In genomic region chr9:122025855-122026590, GRCm38 (mm10) we compare ENCODE assay signal across 12 mouse cellular contexts. TPM values are rescaled to one million over a fixed set of nuclear protein-coding genes. Genes with fewer than 3 reads are reported as not detected.
DNase-seq lines count a peak whose midpoint lies in the region; ATAC-seq lines count a peak whose summit lies in the region.
"Had no signal": no experiment of that assay in that cellular context is flagged by ENCODE, and none has a peak within 500 bp of the region (broad histone marks: within the 10 kb centered on the region; RNA-seq: fewer than 3 reads in every experiment).

No protein-coding gene starts in this region.

- peaks cover 56% of the 10 kb centered on the region for H3K4me1 ChIP-seq in heart, embryonic 10.5 days
- peaks cover 10% of the 10 kb centered on the region for H3K4me1 ChIP-seq in liver, embryonic 11.5 days (replicated peaks; ENCODE audit: control insufficient read depth, insufficient read depth, low read length)
- H3K4me1 ChIP-seq in brown adipose tissue, adult 24 weeks (ENCODE audit: control insufficient read depth, insufficient read depth, insufficient read length, low read length) = peaks cover 68% of the 10 kb centered on the region
- H3K4me1 ChIP-seq in embryonic facial prominence, embryonic 13.5 days = peaks cover 19% of the 10 kb centered on the region
- H3K4me1 ChIP-seq in forebrain, embryonic 16.5 days (replicated peaks; ENCODE audit: control insufficient read depth, insufficient read depth, low read length) = peaks cover 3% of the 10 kb centered on the region; the same call in 1 of the 2 replicates
- H3K4me1 ChIP-seq: liver, embryonic 15.5 days had no signal

- no peak overlapping the region for H3K4me3 ChIP-seq in heart, embryonic 10.5 days
- no peak overlapping the region for H3K4me3 ChIP-seq in liver, embryonic 11.5 days (ENCODE audit: low read depth, low read length)
- no peak overlapping the region for H3K4me3 ChIP-seq in brown adipose tissue, adult 24 weeks (ENCODE audit: insufficient read depth, low read depth, low read length)
- no peak overlapping the region for H3K4me3 ChIP-seq in embryonic facial prominence, embryonic 13.5 days
- no peak overlapping the region for H3K4me3 ChIP-seq in forebrain, embryonic 16.5 days (replicated peaks; ENCODE audit: low read length)
- H3K4me3 ChIP-seq: liver, embryonic 15.5 days; midbrain, embryonic 12.5 days had no signal

- H3K27me3 ChIP-seq in heart, embryonic 10.5 days (ENCODE audit: insufficient read depth, poor library complexity, severe bottlenecking) = no peaks in the 10 kb centered on the region
- no peaks in the 10 kb centered on the region for H3K27me3 ChIP-seq in liver, embryonic 11.5 days (replicated peaks; ENCODE audit: control insufficient read depth, insufficient read depth, low read length)
- H3K27me3 ChIP-seq in embryonic facial prominence, embryonic 13.5 days = no peaks in the 10 kb centered on the region
- no peaks in the 10 kb centered on the region for H3K27me3 ChIP-seq in forebrain, embryonic 16.5 days (replicated peaks; ENCODE audit: control insufficient read depth, insufficient read depth, low read length)
- H3K27me3 ChIP-seq: liver, embryonic 15.5 days had no signal

- no peak overlapping the region for H3K4me2 ChIP-seq in liver, embryonic 11.5 days
- H3K4me2 ChIP-seq in embryonic facial prominence, embryonic 13.5 days = no peak overlapping the region
- H3K4me2 ChIP-seq in forebrain, embryonic 16.5 days (ENCODE audit: low read length) = no peak overlapping the region
- H3K4me2 ChIP-seq: liver, embryonic 15.5 days; midbrain, embryonic 12.5 days had no signal

- H3K9me3 ChIP-seq in heart, embryonic 10.5 days = no peaks in the 10 kb centered on the region
- H3K9me3 ChIP-seq in liver, embryonic 11.5 days (ENCODE audit: control insufficient read depth, low read length) = no peaks in the 10 kb centered on the region
- H3K9me3 ChIP-seq in embryonic facial prominence, embryonic 13.5 days = no peaks in the 10 kb centered on the region
- H3K9me3 ChIP-seq in forebrain, embryonic 16.5 days (ENCODE audit: control insufficient read depth, low read length) = no peaks in the 10 kb centered on the region
- H3K9me3 ChIP-seq: liver, embryonic 15.5 days; midbrain, embryonic 12.5 days had no signal

- 66% methylated on average over 7 of the region's 7 CpGs for WGBS in heart, embryonic 10.5 days
- WGBS in liver, embryonic 11.5 days = 65% methylated on average over 7 of the region's 7 CpGs
- 45% methylated on average over 7 of the region's 7 CpGs for WGBS in embryonic facial prominence, embryonic 13.5 days
- 59% methylated on average over 7 of the region's 7 CpGs for WGBS in forebrain, embryonic 16.5 days

- ATAC-seq in liver, embryonic 11.5 days (replicated peaks; ENCODE audit: low FRiP score) = no peak
- ATAC-seq in embryonic facial prominence, embryonic 13.5 days (ENCODE audit: insufficient number of reproducible peaks, insufficient read depth, low FRiP score, low TSS enrichment, low read depth) = no peak
- no peak for ATAC-seq in CD4-positive, CD25-positive, alpha-beta regulatory T cell, adult 4 months
- ATAC-seq in forebrain, embryonic 16.5 days = no peak

- H3K9ac ChIP-seq in liver, embryonic 11.5 days (ENCODE audit: low read depth, low read length) = no peak overlapping the region
- no peak overlapping the region for H3K9ac ChIP-seq in embryonic facial prominence, embryonic 13.5 days
- no peak overlapping the region for H3K9ac ChIP-seq in forebrain, embryonic 16.5 days (replicated peaks; ENCODE audit: low read depth, low read length)
- H3K9ac ChIP-seq: liver, embryonic 15.5 days; midbrain, embryonic 12.5 days had no signal

- H3K36me3 ChIP-seq in heart, embryonic 10.5 days = no peaks in the 10 kb centered on the region
- H3K36me3 ChIP-seq in liver, embryonic 11.5 days (ENCODE audit: control insufficient read depth, insufficient read depth, low read length) = no peaks in the 10 kb centered on the region
- no peaks in the 10 kb centered on the region for H3K36me3 ChIP-seq in embryonic facial prominence, embryonic 13.5 days
- no peaks in the 10 kb centered on the region for H3K36me3 ChIP-seq in forebrain, embryonic 16.5 days (ENCODE audit: control insufficient read depth, insufficient read depth)
- H3K36me3 ChIP-seq: liver, embryonic 15.5 days; midbrain, embryonic 12.5 days had no signal

- H3K27ac ChIP-seq in heart, embryonic 10.5 days = peak overlapping the region; percentile 69
- H3K27ac ChIP-seq in liver, embryonic 11.5 days (ENCODE audit: low read depth, low read length) = peak overlapping the region; percentile 11; the same call in 1 of the 2 replicates
- H3K27ac ChIP-seq in brown adipose tissue, adult 24 weeks (replicated peaks; ENCODE audit: low read depth, low read length) = peak overlapping the region; percentile 100
- 0 out of 2 replicates have a peak overlapping the region, but pooled peaks have one; percentile 18 for H3K27ac ChIP-seq in embryonic facial prominence, embryonic 13.5 days
- H3K27ac ChIP-seq in forebrain, embryonic 16.5 days (ENCODE audit: low read length) = no peak overlapping the region

- DNase-seq in heart, embryonic 10.5 days (ENCODE audit: low spot score) = no peak
- DNase-seq in heart, adult 18-20 months = no peak
- DNase-seq in liver, embryonic 11.5 days (ENCODE audit: low spot score) = no peak
- DNase-seq in liver = no peak
- DNase-seq: right cerebral cortex, postnatal 25 days had no signal

RNA-seq across cellular contexts. Expression of gene Pomgnt2, which starts 29.1 kb away (rescaled TPM):
- 12.9 and 16.2 TPM in 2 replicates for polyA plus RNA-seq in heart, embryonic 10.5 days (2016; fragmentation: Nextera tagmentation; extraction: Ambion mirVana)
- total RNA-seq in heart, adult 18-20 months (2021) = 10 to 100 TPM; 14.7 to 16.6 TPM
- polyA plus RNA-seq in liver, embryonic 11.5 days (2014; fragmentation: Nextera tagmentation; extraction: Ambion mirVana) = 5.1 and 6.1 TPM in 2 replicates
- 4.0 and 6.3 TPM in 2 replicates for polyA plus RNA-seq in brown adipose tissue, adult 24 weeks (2012; ENCODE audit: insufficient read depth, insufficient read length, missing spikeins)
- 15.1 and 16.9 TPM in 2 replicates for polyA plus RNA-seq in embryonic facial prominence, embryonic 13.5 days (2015; fragmentation: Nextera tagmentation; extraction: Ambion mirVana)
- polyA plus RNA-seq in CD4-positive, CD25-positive, alpha-beta regulatory T cell, adult 4 months (2017; shearing (Covaris generic)) = not detected
- polyA plus RNA-seq in forebrain, embryonic 16.5 days (2015; fragmentation: Nextera tagmentation; extraction: Ambion mirVana) = 28.3 and 32.5 TPM in 2 replicates
- total RNA-seq: MEL had no signal
